In the genomic region with DNA sequence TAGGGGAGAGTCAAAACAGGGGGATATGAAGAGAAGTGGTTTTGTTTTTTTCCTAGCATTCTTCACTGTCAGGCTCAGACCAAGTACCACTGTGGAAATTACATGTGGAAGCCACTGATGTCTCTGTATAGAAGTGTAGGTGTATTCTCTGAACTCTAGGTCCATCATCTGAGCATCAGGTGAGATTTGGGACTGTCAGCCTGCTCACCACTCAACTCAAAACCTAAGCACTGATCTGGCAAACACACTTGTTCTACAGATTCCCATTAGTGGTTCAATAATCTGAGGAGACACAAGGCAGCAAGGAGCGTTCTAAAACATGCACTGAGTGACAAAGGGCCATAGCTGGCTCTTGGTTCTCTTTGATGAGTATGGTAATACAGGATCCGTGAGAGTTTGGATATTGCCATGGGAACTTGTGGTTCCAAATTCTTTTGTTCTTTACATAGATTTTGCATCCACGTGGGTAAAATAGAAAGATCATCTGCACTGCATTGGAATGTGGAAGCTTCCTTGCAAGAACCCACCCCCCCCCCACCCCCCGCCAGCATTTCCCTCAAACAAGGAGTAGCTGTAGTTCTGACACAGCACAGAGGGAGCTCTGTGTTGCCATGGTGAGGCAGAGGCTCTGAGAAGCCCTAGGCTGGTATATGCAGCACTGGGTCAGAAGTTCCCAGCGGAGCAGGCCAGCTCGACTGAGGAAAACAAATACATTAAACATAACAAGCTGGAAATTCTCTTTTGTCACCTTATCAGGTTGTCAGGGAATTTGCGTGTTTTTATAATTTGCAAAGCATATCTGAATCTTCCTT, we compare ENCODE assay signal across 9 mouse cellular contexts.
DNase-seq lines count a peak whose midpoint lies in the region; ATAC-seq and TF ChIP-seq lines count a peak whose summit lies in the region.
"Had no signal": no experiment of that assay in that cellular context is flagged by ENCODE, and none has a peak within 500 bp of the region (broad histone marks: within the 10 kb centered on the region; RNA-seq: fewer than 3 reads in every experiment).

No protein-coding gene starts in this region.

- H3K9ac ChIP-seq in embryonic facial prominence, embryonic 14.5 days (ENCODE audit: low read depth, low read length), result no peak overlapping the region

- ATAC-seq in embryonic facial prominence, embryonic 14.5 days (ENCODE audit: low read depth), result peak; percentile 91

- H3K4me3 ChIP-seq in layer of hippocampus, adult 2 months, result no peak overlapping the region
- H3K4me3 ChIP-seq in embryonic facial prominence, embryonic 14.5 days (ENCODE audit: low read depth, low read length), result no peak overlapping the region

- peak in 1 of 2 experiments; percentile 21 for DNase-seq in layer of hippocampus, adult 2 months (ENCODE audit: low spot score in 2 of 2)
- DNase-seq in layer of hippocampus, adult 8-10 months (ENCODE audit: low spot score in 2 of 2), result no peak
- DNase-seq in embryonic facial prominence, embryonic 14.5 days (ENCODE audit: low spot score), result peak; percentile 64
- peak; percentile 12 to 32 for DNase-seq in layer of hippocampus, postnatal 36 days
- peak; percentile 71 for DNase-seq in retina, embryonic 14.5 days (ENCODE audit: low spot score)
- DNase-seq in urinary bladder, postnatal 4 days (ENCODE audit: low spot score in 2 of 2), result no peak
- DNase-seq in cerebellum, adult 11-12 months, result no peak
- DNase-seq in kidney, adult 11 months, result no peak

- peak overlapping the region; percentile 70 for H3K27ac ChIP-seq in layer of hippocampus, adult 2 months
- no peak overlapping the region for H3K27ac ChIP-seq in embryonic facial prominence, embryonic 14.5 days (replicated peaks; ENCODE audit: low read depth, low read length)

- H3K27me3 ChIP-seq in embryonic facial prominence, embryonic 14.5 days (replicated peaks; ENCODE audit: control insufficient read depth, insufficient read depth, low read length), result no peaks in the 10 kb centered on the region
- H3K27me3 ChIP-seq: CH12.LX had no signal

- TF ChIP-seq CTCF in layer of hippocampus, adult 2 months (conservative IDR thresholded peaks at IDR 0.05), result no peak

- no peaks in the 10 kb centered on the region for H3K36me3 ChIP-seq in embryonic facial prominence, embryonic 14.5 days (ENCODE audit: control insufficient read depth, insufficient read depth, low read length)

- H3K4me1 ChIP-seq in embryonic facial prominence, embryonic 14.5 days (ENCODE audit: control insufficient read depth, insufficient read depth, low read length), result peaks cover 5% of the 10 kb centered on the region; the same call in 1 of the 2 replicates

- WGBS in embryonic facial prominence, embryonic 14.5 days, result 22% methylated on average over 7 of the region's 7 CpGs

- no peak overlapping the region for H3K4me2 ChIP-seq in embryonic facial prominence, embryonic 14.5 days (ENCODE audit: low read depth, low read length)

- no peaks in the 10 kb centered on the region for H3K9me3 ChIP-seq in embryonic facial prominence, embryonic 14.5 days (ENCODE audit: control insufficient read depth, low read length)

Comparison
In these comparisons a context has a peak if more than half of its experiments do, and no peak if none do; other contexts are left out.
1. DNase-seq: peak in embryonic facial prominence, embryonic 14.5 days (single experiment), layer of hippocampus, postnatal 36 days (2 of 2) and retina, embryonic 14.5 days (single experiment); none in layer of hippocampus, adult 8-10 months (0 of 2), urinary bladder, postnatal 4 days (0 of 2), cerebellum, adult 11-12 months (single experiment) and kidney, adult 11 months (single experiment).